Mouse (Mus musculus) effector memory CD4-positive, alpha-beta T cell, adult 7 months (primary cell): ENCODE results near the gene Tcta. TPM values are rescaled to one million over a fixed set of nuclear protein-coding genes. Genes with fewer than 3 reads are reported as not detected.

Experiments
- polyA plus RNA-seq: library from polyadenylated mRNA; unstranded; fragments of 100-300 nt; shearing (Covaris generic); gene quantifications from one replicate; pipeline ENCODE4 v1.2.1, GENCODE M21; 2017

The Tcta gene
- 4.3 TPM for polyA plus RNA-seq

GRCm38 (mm10) chr9:108305629-108306520 is at the start of gene Tcta, which contains the start of gene Rhoa:
Gene Tcta, minus strand, starts transcription at chr9:108306160.
Gene Rhoa, plus strand, starts transcription at chr9:108306129.

DNA sequence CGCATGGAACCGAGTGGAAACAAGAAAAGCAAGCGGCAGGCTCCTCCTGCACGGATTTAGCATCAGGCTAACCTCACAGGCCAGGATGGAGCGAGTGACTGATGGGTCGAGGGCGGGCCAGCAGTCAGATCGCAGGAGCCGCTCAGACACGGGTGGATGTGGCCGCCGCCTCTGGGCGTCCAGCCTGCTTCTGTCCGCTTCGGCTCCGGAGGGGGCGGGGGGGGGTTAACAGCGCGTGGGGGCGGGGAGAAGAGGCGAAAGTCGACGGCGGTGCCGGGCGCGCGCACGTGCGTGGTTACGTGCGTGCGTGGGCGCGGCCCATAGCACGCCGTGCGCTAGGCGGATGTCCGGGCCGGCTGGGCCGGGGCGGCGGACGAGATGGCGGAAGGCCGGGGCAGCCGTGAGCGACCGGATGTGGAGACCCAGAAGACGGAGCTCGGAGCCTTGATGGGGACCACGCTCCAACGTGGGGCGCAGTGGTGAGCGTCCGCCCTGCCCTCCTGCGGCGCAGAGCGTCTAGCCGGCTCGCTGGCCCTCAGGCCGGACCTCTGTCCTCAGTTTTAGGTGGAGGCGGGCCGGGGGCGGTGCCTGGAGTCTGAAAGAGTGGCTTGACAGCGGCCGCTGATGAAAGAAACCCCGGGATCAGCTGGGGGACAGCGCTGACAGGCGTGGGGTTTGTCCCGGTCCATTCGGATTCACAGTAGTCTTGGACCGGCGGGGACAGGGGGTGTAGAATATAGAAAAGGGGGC is 41.8 kb upstream of the Tcta start, which contains the start of gene Usp4:
Gene Usp4, plus strand, starts transcription at position 314 of the 750 bp plus-strand sequence.

DNA sequence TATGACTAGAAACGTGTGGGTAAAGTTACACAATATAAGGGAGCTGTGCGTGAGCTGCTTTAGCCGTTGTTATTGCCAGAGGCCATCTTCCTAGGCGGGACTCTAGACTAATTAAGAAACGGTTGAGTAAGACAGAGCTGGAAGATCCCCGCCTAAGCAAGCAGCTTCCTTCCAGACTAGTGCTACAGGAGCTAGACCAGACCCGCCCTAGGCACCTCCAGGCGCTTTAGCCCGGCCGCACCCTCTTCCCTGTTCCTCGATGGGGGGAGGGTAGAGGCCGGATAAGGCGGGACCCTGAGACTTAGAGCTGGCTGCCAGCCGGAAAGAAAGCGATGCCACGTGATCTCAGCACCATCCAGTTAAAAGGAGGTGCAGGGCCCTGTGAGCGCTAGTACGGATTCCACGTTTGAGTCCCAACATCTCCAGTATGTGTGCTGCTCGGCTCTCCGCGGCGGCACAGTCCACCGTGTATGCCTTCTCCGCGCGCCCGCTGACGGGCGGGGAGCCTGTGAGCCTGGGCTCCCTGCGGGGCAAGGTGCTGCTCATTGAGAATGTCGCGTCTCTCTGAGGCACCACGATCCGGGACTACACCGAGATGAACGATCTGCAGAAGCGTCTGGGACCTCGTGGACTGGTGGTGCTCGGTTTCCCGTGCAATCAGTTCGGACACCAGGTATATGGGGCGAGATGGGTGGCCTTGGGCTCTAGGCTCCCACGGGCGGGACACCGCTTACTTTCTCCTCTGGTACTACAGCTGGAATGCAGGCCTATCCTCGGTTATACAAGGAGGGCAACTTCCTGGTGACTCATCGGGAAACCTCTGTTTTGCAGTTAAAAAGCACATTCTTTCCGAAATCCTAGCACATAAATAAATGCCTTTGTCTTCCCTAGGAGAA is 33.2 kb upstream of the Tcta start, which contains the start of gene Gpx1:
Gene Gpx1, plus strand, starts transcription at position 18 of the 896 bp plus-strand sequence.

DNA sequence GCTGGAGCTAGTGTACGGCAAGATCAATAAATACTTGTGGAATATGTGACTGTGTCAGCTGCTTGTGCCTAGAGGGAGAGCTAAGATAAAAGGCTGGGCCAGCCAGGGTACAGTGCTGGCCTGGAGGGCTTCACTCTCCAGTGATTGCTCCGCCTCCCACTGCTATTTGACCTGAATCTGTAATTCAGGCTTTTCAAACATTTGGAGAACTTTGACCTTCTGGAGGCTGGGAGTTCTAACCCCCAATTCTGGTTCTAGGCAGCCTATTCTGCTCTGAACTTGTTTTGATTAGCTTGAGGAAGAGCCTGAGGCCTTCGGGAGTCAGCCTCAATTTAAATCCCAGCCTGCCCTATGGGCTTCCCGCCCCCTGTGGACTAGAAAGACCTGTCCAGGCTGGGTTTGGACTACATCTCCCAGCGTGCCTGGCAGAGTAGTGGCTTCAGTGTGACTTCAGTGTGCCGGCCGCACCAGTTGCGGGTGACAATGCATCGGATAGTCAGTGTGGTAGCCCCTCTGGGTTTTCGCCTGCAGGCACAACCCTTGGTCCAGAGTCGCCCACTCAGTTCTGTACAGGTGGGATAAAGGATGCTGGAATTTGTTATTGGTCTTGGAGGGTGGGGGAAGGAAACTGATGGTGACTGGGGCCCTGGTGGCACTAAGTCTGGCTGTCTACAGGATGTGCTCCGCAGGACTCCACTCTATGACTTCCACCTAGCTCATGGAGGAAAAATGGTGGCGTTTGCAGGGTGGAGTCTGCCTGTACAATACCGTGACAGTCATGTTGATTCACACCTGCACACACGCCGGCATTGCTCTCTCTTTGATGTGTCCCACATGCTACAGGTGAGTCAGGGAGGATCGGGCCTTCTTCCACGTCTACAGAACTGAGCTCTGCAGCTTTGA is 9.3 kb downstream of the Tcta start, which contains the start of gene Amt:
Gene Amt, plus strand, starts transcription at position 401 of the 903 bp plus-strand sequence.

DNA sequence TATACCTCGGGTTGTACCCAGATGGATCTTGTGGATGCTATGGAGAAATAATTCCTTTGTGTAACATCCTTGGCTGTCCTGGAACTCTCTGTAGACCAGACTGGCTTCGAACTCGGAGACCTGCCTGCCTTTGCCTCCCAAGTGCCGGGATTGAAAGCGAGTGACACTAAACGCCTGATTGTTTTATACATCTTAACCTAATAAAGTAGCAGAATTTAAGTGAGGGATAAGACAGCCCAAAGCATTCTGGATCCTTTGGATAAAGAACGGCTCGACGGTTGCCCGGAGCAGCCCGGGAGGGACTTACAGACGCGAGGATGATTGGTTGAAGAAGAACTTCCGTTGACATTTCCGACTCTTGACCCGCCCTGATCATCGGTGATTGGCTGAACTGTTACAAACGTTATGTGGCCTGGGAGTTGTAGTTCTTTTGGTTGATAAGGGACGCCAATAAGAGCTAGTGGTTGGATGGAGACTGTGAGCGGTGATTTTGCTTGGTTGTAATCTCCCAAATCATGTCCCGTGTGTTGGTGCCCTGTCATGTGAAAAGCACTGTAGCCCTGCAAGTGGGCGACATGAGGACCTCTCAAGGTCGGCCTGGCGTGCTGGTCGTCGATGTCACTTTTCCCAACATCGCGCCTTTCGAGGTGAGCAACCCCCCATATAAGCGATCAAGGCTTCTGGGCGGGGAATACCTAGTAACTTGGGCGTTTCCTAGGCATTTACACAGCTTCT is 15.8 kb downstream of the Tcta start, which contains the start of gene Nicn1:
Gene Nicn1, plus strand, starts transcription at position 414 of the 735 bp plus-strand sequence.

GRCm38 (mm10) chr9:108263690-108264190 is 42.2 kb downstream of the Tcta start, which contains the start of gene Dag1:
Gene Dag1, minus strand, starts transcription at chr9:108263958.

Other genes starting within 250 kb of the Tcta start
- 2.1 TPM for gene Mst1, start 225.7 kb downstream of the Tcta start, polyA plus RNA-seq
- gene Rnf123, start 222.8 kb downstream of the Tcta start, polyA plus RNA-seq = 115 TPM
- gene Apeh, start 211.6 kb downstream of the Tcta start, polyA plus RNA-seq = 79.0 TPM
- 0.28 TPM for gene Bsn, start 115.8 kb downstream of the Tcta start, polyA plus RNA-seq
- 7.6 TPM for gene Dag1, start 42.2 kb downstream of the Tcta start, polyA plus RNA-seq
- 2.5 TPM for gene Nicn1, start 15.7 kb downstream of the Tcta start, polyA plus RNA-seq
- gene Amt, start 9.3 kb downstream of the Tcta start, polyA plus RNA-seq = not detected
- 404 TPM for gene Rhoa, start within 50 bp of the Tcta start, polyA plus RNA-seq
- 221 TPM for gene Gpx1, start 32.7 kb upstream of the Tcta start, polyA plus RNA-seq
- gene Usp4, start 41.7 kb upstream of the Tcta start, polyA plus RNA-seq = 90.5 TPM
- 1.0 TPM for gene 1700102P08Rik, start 86.6 kb upstream of the Tcta start, polyA plus RNA-seq
- 0.43 TPM for gene Ccdc36, start 122.3 kb upstream of the Tcta start, polyA plus RNA-seq
- not detected for gene BC048562, start 130.3 kb upstream of the Tcta start, polyA plus RNA-seq
- 27.8 TPM for gene Ccdc71, start 154.4 kb upstream of the Tcta start, polyA plus RNA-seq
- 9.5 TPM for gene Klhdc8b, start 155.4 kb upstream of the Tcta start, polyA plus RNA-seq
- 0.46 TPM for gene Lamb2, start 173.6 kb upstream of the Tcta start, polyA plus RNA-seq
- 150 TPM for gene Usp19, start 184.4 kb upstream of the Tcta start, polyA plus RNA-seq
- 68.2 TPM for gene Qars, start 201.5 kb upstream of the Tcta start, polyA plus RNA-seq
- 165 TPM for gene Qrich1, start 210.6 kb upstream of the Tcta start, polyA plus RNA-seq